Mouse (Mus musculus): ENCODE measurements around the gene Zglp1. TPM values are rescaled to one million over a fixed set of nuclear protein-coding genes. Genes with fewer than 3 reads are reported as not detected.

Gene Zglp1
- polyA plus RNA-seq, 1 experiment from 2014 or later, result 1.8 TPM

GRCm38 (mm10) chr9:21093423-21093822 lies 26.5 kb upstream of the Zglp1 start:
- no peak for ATAC-seq (replicated peaks; ENCODE audit: low FRiP score)
- Histone ChIP-seq H3K36me3 (peaks cover 23% of the 10 kb centered on the region), H3K27me3 (no peaks in the 10 kb centered on the region), H3K4me3 (replicated peaks) (no peak overlapping the region), H3K4me1 (peaks cover 19% of the 10 kb centered on the region), H3K9ac (no peak overlapping the region), H3K27ac (no peak overlapping the region), H3K9me3 (replicated peaks) (no peaks in the 10 kb centered on the region), H3K4me2 (no peak overlapping the region)
- 94% methylated on average over 9 of the region's 9 CpGs for WGBS

- Histone ChIP-seq H3K36me3 (peaks cover 39% of the 10 kb centered on the region), H3K9me3 (replicated peaks) (no peaks in the 10 kb centered on the region), H3K4me3 (replicated peaks) (peak within 1 kb of the TSS; percentile 85), H3K9ac (peak within 1 kb of the TSS; percentile 82), H3K27ac (peak within 1 kb of the TSS; percentile 96), H3K27me3 (no peaks in the 10 kb centered on the region), H3K4me2 (peak within 1 kb of the TSS; percentile 75), H3K4me1 (peaks cover 19% of the 10 kb centered on the region)
- peak; percentile 100 for ATAC-seq (replicated peaks; ENCODE audit: low FRiP score)
- WGBS, result under 1% methylated on average over 54 of the region's 54 CpGs
Measured at GRCm38 (mm10) chr9:21091707-21092320, 24.9 kb upstream of the Zglp1 start, which contains the start of the genes Gm38431 and Raver1. Gm38431 (minus strand) TSS chr9:21091997. Raver1 (minus strand) TSS chr9:21092008.

GRCm38 (mm10) chr9:21090972-21091706 lies 24.2 kb upstream of the Zglp1 start:
- peaks cover 19% of the 10 kb centered on the region for H3K4me1 ChIP-seq
- peak overlapping the region; percentile 75 for H3K4me2 ChIP-seq
- no peaks in the 10 kb centered on the region for H3K9me3 ChIP-seq (replicated peaks)
- no peak; the same call in 1 of the 2 replicates for ATAC-seq (replicated peaks; ENCODE audit: low FRiP score)
- peak overlapping the region; percentile 96 for H3K27ac ChIP-seq
- H3K4me3 ChIP-seq (replicated peaks), result peak overlapping the region; percentile 85
- no peaks in the 10 kb centered on the region for H3K27me3 ChIP-seq
- 2% methylated on average over 24 of the region's 24 CpGs for WGBS
- peak overlapping the region; percentile 82 for H3K9ac ChIP-seq
- H3K36me3 ChIP-seq, result peaks cover 46% of the 10 kb centered on the region

GRCm38 (mm10) chr9:21090537-21090936 lies 23.6 kb upstream of the Zglp1 start:
- no peak for ATAC-seq (replicated peaks; ENCODE audit: low FRiP score)
- Histone ChIP-seq H3K27me3 (no peaks in the 10 kb centered on the region), H3K4me3 (replicated peaks) (peak overlapping the region; percentile 85), H3K36me3 (peaks cover 52% of the 10 kb centered on the region), H3K4me2 (peak overlapping the region; percentile 75), H3K9me3 (replicated peaks) (no peaks in the 10 kb centered on the region), H3K27ac (no peak overlapping the region), H3K4me1 (peaks cover 19% of the 10 kb centered on the region), H3K9ac (peak overlapping the region; percentile 82)
- 91% methylated on average over 1 of the region's 1 CpGs for WGBS

GRCm38 (mm10) chr9:21083324-21083723 lies 16.4 kb upstream of the Zglp1 start:
- no peaks in the 10 kb centered on the region for H3K27me3 ChIP-seq
- no peak overlapping the region for H3K27ac ChIP-seq
- H3K4me2 ChIP-seq, result no peak overlapping the region
- no peaks in the 10 kb centered on the region for H3K4me1 ChIP-seq
- 89% methylated on average over 3 of the region's 3 CpGs for WGBS
- H3K4me3 ChIP-seq (replicated peaks), result no peak overlapping the region
- no peaks in the 10 kb centered on the region for H3K9me3 ChIP-seq (replicated peaks)
- H3K36me3 ChIP-seq, result peaks cover 97% of the 10 kb centered on the region
- no peak overlapping the region for H3K9ac ChIP-seq
- no peak for ATAC-seq (replicated peaks; ENCODE audit: low FRiP score)

- H3K27ac ChIP-seq, result no peak overlapping the region
- peaks cover 97% of the 10 kb centered on the region for H3K36me3 ChIP-seq
- no peaks in the 10 kb centered on the region for H3K27me3 ChIP-seq
- no peaks in the 10 kb centered on the region for H3K9me3 ChIP-seq (replicated peaks)
- H3K9ac ChIP-seq, result no peak overlapping the region
- H3K4me2 ChIP-seq, result no peak overlapping the region
- no peaks in the 10 kb centered on the region for H3K4me1 ChIP-seq
- no peak overlapping the region for H3K4me3 ChIP-seq (replicated peaks)
- WGBS, result 88% methylated on average over 9 of the region's 9 CpGs
- ATAC-seq (replicated peaks; ENCODE audit: low FRiP score), result no peak
Measured at GRCm38 (mm10) chr9:21081127-21081526, 14.2 kb upstream of the Zglp1 start.

- ATAC-seq (replicated peaks; ENCODE audit: low FRiP score), result no peak
- Histone ChIP-seq H3K4me3 (replicated peaks) (no peak overlapping the region), H3K27me3 (no peaks in the 10 kb centered on the region), H3K4me2 (no peak overlapping the region), H3K4me1 (peaks cover 18% of the 10 kb centered on the region), H3K9me3 (replicated peaks) (no peaks in the 10 kb centered on the region), H3K9ac (no peak overlapping the region), H3K27ac (no peak overlapping the region), H3K36me3 (peaks cover 77% of the 10 kb centered on the region)
- WGBS, result 93% methylated on average over 3 of the region's 3 CpGs
Measured at GRCm38 (mm10) chr9:21075625-21076024, 8.7 kb upstream of the Zglp1 start.

- Histone ChIP-seq H3K4me2 (no peak overlapping the region), H3K4me1 (peaks cover 18% of the 10 kb centered on the region), H3K9me3 (replicated peaks) (no peaks in the 10 kb centered on the region), H3K4me3 (replicated peaks) (no peak overlapping the region), H3K9ac (no peak overlapping the region), H3K36me3 (peaks cover 74% of the 10 kb centered on the region), H3K27me3 (no peaks in the 10 kb centered on the region), H3K27ac (0 out of 2 replicates have a peak overlapping the region, but pooled peaks have one; percentile 80)
- no peak for ATAC-seq (replicated peaks; ENCODE audit: low FRiP score)
- 80% methylated on average over 1 of the region's 1 CpGs for WGBS
Measured at GRCm38 (mm10) chr9:21074173-21074572, 7.3 kb upstream of the Zglp1 start.

GRCm38 (mm10) chr9:21073044-21073840 lies 6.3 kb upstream of the Zglp1 start, which contains the start of the genes Gm49373 and Fdx1l:
Gm49373 (minus strand) TSS chr9:21073096.
Fdx1l (minus strand) TSS chr9:21073614.
- 2% methylated on average over 58 of the region's 58 CpGs for WGBS

GRCm38 (mm10) chr9:21072641-21073040 lies 5.7 kb upstream of the Zglp1 start:
- peak overlapping the region; percentile 89 for H3K9ac ChIP-seq
- peaks cover 69% of the 10 kb centered on the region for H3K36me3 ChIP-seq
- 12% methylated on average over 4 of the region's 4 CpGs for WGBS
- no peaks in the 10 kb centered on the region for H3K27me3 ChIP-seq
- H3K9me3 ChIP-seq (replicated peaks), result no peaks in the 10 kb centered on the region
- H3K4me2 ChIP-seq, result peak overlapping the region; percentile 87
- peak overlapping the region; percentile 95 for H3K4me3 ChIP-seq (replicated peaks)
- peak overlapping the region; percentile 80 for H3K27ac ChIP-seq
- peaks cover 18% of the 10 kb centered on the region for H3K4me1 ChIP-seq
- 0 out of 2 replicates have a peak, but pooled peaks have one; percentile 7 for ATAC-seq (replicated peaks; ENCODE audit: low FRiP score)

More at GRCm38 (mm10) chr9:21073044-21073840, 6.3 kb upstream of the Zglp1 start, which contains the start of the genes Gm49373 and Fdx1l:
- Histone ChIP-seq H3K36me3 (peaks cover 69% of the 10 kb centered on the region), H3K27ac (peak within 1 kb of the TSS; percentile 80), H3K4me1 (peaks cover 18% of the 10 kb centered on the region), H3K4me3 (replicated peaks) (peak within 1 kb of the TSS; percentile 95), H3K9ac (peak within 1 kb of the TSS; percentile 89), H3K9me3 (replicated peaks) (no peaks in the 10 kb centered on the region), H3K4me2 (peak within 1 kb of the TSS; percentile 87), H3K27me3 (no peaks in the 10 kb centered on the region)
- ATAC-seq (replicated peaks; ENCODE audit: low FRiP score), result peak; percentile 94

GRCm38 (mm10) chr9:21062928-21063327 lies 4.0 kb downstream of the Zglp1 start:
- H3K27ac ChIP-seq, result no peak overlapping the region
- H3K9me3 ChIP-seq (replicated peaks), result no peaks in the 10 kb centered on the region
- no peaks in the 10 kb centered on the region for H3K4me1 ChIP-seq
- no peak overlapping the region for H3K4me3 ChIP-seq (replicated peaks)
- ATAC-seq (replicated peaks; ENCODE audit: low FRiP score), result no peak
- no peak overlapping the region for H3K9ac ChIP-seq
- no peak overlapping the region for H3K4me2 ChIP-seq
- 88% methylated on average over 2 of the region's 2 CpGs for WGBS
- peaks cover 36% of the 10 kb centered on the region for H3K36me3 ChIP-seq
- H3K27me3 ChIP-seq, result no peaks in the 10 kb centered on the region
